Mouse (Mus musculus) lung, postnatal 4 days (tissue): ENCODE results near the gene Cort.

Experiments
- DNase-seq, 2 experiments: peaks; one replicate each; pipeline ENCODE4 v3.0.0; 2021

The Cort gene

GRCm38 (mm10) chr4:149091364-149091763, 35.2 kb downstream of the Cort start:
- no peak for DNase-seq

DNA sequence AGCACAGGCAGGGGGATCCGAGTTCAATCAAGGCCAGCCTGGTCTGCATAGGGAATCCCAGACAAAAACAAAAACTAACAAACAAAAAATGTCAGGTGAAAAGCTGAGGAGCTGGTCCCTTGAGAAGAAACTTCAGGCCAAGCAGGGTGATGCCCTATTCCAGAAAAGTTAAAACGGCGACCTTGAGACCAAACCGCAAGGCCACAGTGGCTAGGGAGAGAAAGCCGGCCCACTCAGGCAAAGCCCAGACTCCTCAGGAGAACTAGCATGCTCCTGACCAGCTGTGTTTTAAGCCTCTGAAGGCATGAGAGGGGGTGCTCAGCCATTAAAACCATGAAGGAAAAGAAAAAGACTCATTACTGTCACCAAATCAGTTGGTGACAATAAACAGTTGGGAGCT, 41.2 kb downstream of the Cort start:
- no peak for DNase-seq

DNA sequence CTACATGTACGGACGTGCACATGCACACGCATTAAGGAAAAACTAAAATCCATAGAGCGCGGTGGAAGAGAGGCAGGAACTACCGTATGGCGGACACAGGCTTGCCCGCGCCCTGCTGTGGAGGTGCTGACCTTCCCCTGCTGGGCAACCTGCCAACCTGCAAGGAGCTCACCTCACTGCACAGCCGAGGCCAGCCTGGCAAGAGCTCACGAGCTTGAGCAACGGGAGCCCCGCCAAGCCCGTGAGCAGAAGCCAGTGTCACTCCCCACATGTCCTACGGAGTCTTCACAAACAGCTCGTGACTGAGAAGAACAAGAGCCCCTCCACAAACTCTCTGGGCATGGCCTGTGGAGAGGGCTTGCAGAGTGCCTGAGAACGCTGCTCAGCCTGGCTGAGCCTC, 45.0 kb downstream of the Cort start:
- DNase-seq, result peak; percentile 65 to 84

GRCm38 (mm10) chr4:149080111-149080510, 46.5 kb downstream of the Cort start:
- no peak for DNase-seq

DNA sequence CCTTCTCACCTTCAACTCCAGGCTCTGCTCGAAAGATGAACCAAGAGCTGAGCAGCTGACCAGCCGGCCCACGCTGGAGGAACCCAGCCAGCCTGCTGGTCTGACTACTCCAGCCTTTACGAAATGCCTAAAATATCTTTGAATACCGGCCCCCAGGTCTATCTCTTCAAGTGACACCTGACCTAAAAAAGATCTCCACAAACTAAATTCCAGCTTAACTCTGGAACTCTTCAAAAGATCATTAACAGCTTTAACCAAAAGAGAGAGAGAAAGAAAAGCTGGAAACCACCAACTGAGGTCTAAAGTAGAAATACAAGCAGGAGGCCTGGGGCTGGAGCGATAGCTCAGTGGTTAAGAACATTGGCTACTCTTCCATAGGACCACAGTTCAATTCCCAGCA, 46.9 kb downstream of the Cort start:
- DNase-seq, result no peak

GRCm38 (mm10) chr4:149078261-149078660, 48.3 kb downstream of the Cort start:
- no peak for DNase-seq

DNA sequence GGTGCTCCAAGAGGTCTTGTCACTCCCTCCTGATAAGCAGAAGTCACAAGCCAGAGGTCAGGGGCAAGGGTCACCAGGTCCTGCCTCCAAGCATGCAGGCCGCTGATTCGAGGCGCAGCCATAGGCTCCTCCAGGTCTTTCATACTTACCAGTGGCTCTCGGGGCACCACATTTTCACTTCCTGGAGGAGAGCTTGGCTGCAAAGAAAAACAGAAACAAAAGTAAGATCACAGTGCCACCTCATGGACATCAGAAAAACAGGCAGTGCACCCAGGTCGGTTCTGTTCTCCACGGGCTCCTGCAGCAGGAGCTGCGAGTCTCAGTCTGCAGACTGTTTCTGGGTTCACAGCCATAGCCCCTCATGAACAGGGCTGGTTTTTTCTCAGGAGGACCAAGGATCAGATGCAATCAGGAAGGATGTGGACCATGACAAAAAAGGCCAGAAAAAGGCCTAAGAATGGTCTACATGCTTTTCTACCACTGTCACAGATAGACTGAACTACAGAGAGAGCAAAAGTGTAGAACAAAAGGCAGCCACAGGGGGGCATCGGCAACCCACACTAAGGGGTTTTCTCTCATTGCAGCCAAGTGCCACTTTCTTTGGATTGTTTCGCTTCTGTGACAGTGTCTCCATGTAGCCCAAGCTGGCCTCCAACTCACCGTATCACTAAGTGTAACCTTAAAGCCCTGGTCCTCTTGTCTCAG, 50.5 kb downstream of the Cort start:
- DNase-seq, result peak; percentile 70 to 84

DNA sequence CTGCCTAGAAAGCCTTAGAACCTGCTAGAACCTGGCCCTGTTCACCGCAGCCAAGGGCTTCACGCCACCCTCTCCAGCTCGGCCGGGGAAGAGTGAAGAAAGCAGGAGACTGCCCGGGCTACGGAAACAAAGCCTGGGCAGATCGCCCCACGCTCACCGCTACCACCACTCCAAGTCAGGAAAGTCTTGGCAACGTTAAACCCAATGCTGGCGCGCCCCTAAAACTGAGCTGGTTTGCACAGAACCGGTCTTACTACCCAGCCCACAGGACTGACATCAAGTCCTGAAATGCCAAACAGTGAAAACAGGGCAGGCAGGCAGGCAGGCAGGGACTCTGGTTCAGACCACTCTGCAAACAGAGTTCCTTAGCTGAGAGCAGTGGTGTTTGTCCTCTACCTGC, 51.5 kb downstream of the Cort start:
- no peak for DNase-seq
